Mouse (Mus musculus) mesoderm, embryonic 11.5 days (tissue): Measurements from ENCODE around the gene Vmn1r94.
"Not testable (repeated sequence)": the region's sequence is repeated elsewhere in the genome, so short reads cannot be mapped to it uniquely, and the experiment has no call there.

Experiments
- DNase-seq: peaks from one replicate; pipeline ENCODE4 v3.0.0-alpha.2; 2012; ENCODE audit warnings: low read depth, low spot score

The Vmn1r94 gene

GRCm38 (mm10) chr7:20168277-20168676 lies at the start of gene Vmn1r94:
Vmn1r94 (minus strand) TSS chr7:20168377.
- not testable (repeated sequence) for DNase-seq

- not testable (repeated sequence) for DNase-seq
Measured at GRCm38 (mm10) chr7:20205507-20205906, 37.3 kb upstream of the Vmn1r94 start, which contains the start of gene Gm6164. Gm6164 (minus strand) TSS chr7:20205607.

GRCm38 (mm10) chr7:20193410-20193809 lies 25.2 kb upstream of the Vmn1r94 start, which contains the start of gene Vmn1r95:
Vmn1r95 (plus strand) TSS chr7:20193710.
- not testable (repeated sequence) for DNase-seq

- DNase-seq: not testable (repeated sequence)
Measured at GRCm38 (mm10) chr7:20138988-20139387, 29.2 kb downstream of the Vmn1r94 start, which contains the start of gene Vmn1r93. Vmn1r93 (minus strand) TSS chr7:20139088.

GRCm38 (mm10) chr7:20122479-20122878 lies 45.7 kb downstream of the Vmn1r94 start, which contains the start of gene Gm16442:
Gm16442 (minus strand) TSS chr7:20122579.
- not testable (repeated sequence) for DNase-seq
